Mouse (Mus musculus) embryonic facial prominence, embryonic 11.5 days (tissue): ENCODE results near the gene Gm17387. TPM values are rescaled to one million over a fixed set of nuclear protein-coding genes. Genes with fewer than 3 reads are reported as not detected.

ENCODE experiments used
- ATAC-seq: fragments of 200-750 bp; cut with Nextera tagmentation; replicated peaks from 2 replicates; pipeline ENCODE4 v1.8.0; 2017; ENCODE audit warnings: low read depth; ENCODE audit not compliant: insufficient number of reproducible peaks, low FRiP score, low TSS enrichment
- DNase-seq: peaks from one replicate; pipeline ENCODE4 v3.0.0-alpha.2; 2015; ENCODE audit warnings: low spot score
- H3K27ac ChIP-seq: fragments of 300-500 bp; sonication (generic); replicated peaks from 2 replicates; pipeline ENCODE4 v1.5.1; 2014; ENCODE audit warnings: mild to moderate bottlenecking, low read depth, low read length, control low read depth
- H3K27me3 ChIP-seq: fragments of 300-500 bp; sonication (generic); 2 replicates; pipeline ENCODE4 v1.6.1; 2014; ENCODE audit warnings: mild to moderate bottlenecking, low read length, moderate library complexity, mixed read lengths; ENCODE audit not compliant: control insufficient read depth, insufficient read depth
- H3K36me3 ChIP-seq: fragments of 300-500 bp; sonication (generic); replicated peaks from 2 replicates; pipeline ENCODE4 v1.6.1; 2014; ENCODE audit warnings: low read depth, mild to moderate bottlenecking, low read length, moderate library complexity, mixed read lengths; ENCODE audit not compliant: control insufficient read depth, insufficient read depth
- H3K4me1 ChIP-seq: fragments of 300-500 bp; sonication (generic); 2 replicates; pipeline ENCODE4 v1.6.1; 2014; ENCODE audit warnings: low read length, mixed read lengths; ENCODE audit not compliant: control insufficient read depth, insufficient read depth
- H3K4me2 ChIP-seq: fragments of 300-500 bp; sonication (generic); 2 replicates; pipeline ENCODE4 v1.6.1; 2014; ENCODE audit warnings: low read depth, mild to moderate bottlenecking, control low read depth, low read length, moderate library complexity
- H3K4me3 ChIP-seq: fragments of 300-500 bp; sonication (generic); 2 replicates; pipeline ENCODE4 v1.5.1; 2014; ENCODE audit warnings: low read depth, low read length, control low read depth
- H3K9ac ChIP-seq: fragments of 300-500 bp; sonication (generic); replicated peaks from 2 replicates; pipeline ENCODE4 v1.6.1; 2014; ENCODE audit warnings: mild to moderate bottlenecking, control low read depth, low read length
- H3K9me3 ChIP-seq: fragments of 300-500 bp; sonication (generic); replicated peaks from 2 replicates; pipeline ENCODE4 v1.6.1; 2016; ENCODE audit warnings: mild to moderate bottlenecking, low read length, inconsistent platforms, mixed read lengths; ENCODE audit not compliant: control insufficient read depth
- WGBS: fragments of 180-500 bp; shearing (Covaris S2); extraction: QIAGEN DNeasy Blood & Tissue Kit; methylation state at CpG from one replicate; pipeline ENCODE4 v1.1.7; 2014; 5-methylcytosine and 5-hydroxymethylcytosine counted together
- polyA plus RNA-seq: library from polyadenylated mRNA; unstranded; fragments of >200 nt; fragmentation: Nextera tagmentation; extraction: Ambion mirVana; gene quantifications from 2 replicates; pipeline ENCODE4 v1.2.1, GENCODE M21; 2014

The Gm17387 gene
- polyA plus RNA-seq, 1 experiment from 2014 or later, result not detected

DNA sequence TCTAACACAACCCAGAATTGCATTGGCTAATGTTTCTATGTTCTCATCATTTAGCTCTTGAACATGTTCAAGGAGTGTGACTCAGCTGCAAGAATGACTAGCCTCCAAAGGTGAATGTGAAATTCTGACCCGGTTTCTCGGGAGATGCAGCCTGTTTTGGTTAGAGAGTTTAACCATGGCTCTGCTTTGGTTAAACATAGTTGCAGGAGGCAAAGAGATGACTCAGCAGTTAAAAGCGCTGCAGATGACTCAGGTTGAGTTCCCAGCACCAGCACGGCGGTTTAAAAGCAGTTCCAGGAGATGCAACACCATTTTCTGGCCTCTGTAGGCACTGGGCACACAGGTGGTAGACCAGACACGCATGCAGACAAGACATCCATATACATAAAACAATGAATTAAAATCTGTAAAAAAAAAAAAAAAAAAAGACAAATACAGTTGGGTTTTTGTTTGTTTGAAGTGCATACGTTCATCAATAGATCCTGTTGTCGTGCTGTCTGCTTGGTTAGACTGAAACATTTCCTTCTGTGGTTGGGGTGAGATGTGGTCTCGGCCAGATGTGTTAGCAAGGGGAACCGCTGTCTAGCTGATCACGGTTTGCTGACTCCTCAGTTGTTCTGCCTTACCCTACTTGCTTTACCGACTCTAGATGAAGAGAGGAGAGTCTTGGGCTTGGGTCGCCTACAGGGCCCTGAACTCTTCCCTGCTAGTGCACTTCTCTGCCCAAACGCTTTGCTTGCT lies 29.8 kb downstream of the Gm17387 start:
- 92% methylated on average over 14 of the region's 14 CpGs for WGBS
- H3K9me3 ChIP-seq, result no peaks in the 10 kb centered on the region
- H3K36me3 ChIP-seq, result no peaks in the 10 kb centered on the region; the same call in 1 of the 2 replicates
- no peaks in the 10 kb centered on the region; the same call in 1 of the 2 replicates for H3K4me1 ChIP-seq
- no peak overlapping the region for H3K4me2 ChIP-seq
- H3K27me3 ChIP-seq, result no peaks in the 10 kb centered on the region
- H3K27ac ChIP-seq, result no peak overlapping the region
- H3K9ac ChIP-seq, result no peak overlapping the region
- DNase-seq (no peak), ATAC-seq (no peak)
- no peak overlapping the region for H3K4me3 ChIP-seq

- Histone ChIP-seq H3K27me3 (no peaks in the 10 kb centered on the region), H3K36me3 (peaks cover 3% of the 10 kb centered on the region), H3K9me3 (no peaks in the 10 kb centered on the region), H3K4me1 (no peaks in the 10 kb centered on the region; the same call in 1 of the 2 replicates), H3K27ac (no peak overlapping the region), H3K9ac (peak overlapping the region; percentile 95), H3K4me3 (peak overlapping the region; percentile 82), H3K4me2 (peak overlapping the region; percentile 80)
- no peak; the same call in 1 of the 2 replicates for ATAC-seq
- 81% methylated on average over 2 of the region's 2 CpGs for WGBS
- no peak for DNase-seq
These were observed 31.0 kb downstream of the Gm17387 start for GRCm38 (mm10) chr7:141059929-141060328.

- DNase-seq (peak; percentile 93), ATAC-seq (peak; percentile 95)
- Histone ChIP-seq H3K4me1 (no peaks in the 10 kb centered on the region; the same call in 1 of the 2 replicates), H3K9me3 (no peaks in the 10 kb centered on the region), H3K27me3 (no peaks in the 10 kb centered on the region), H3K4me2 (peak within 1 kb of the TSS; percentile 80), H3K36me3 (peaks cover 3% of the 10 kb centered on the region), H3K4me3 (peak within 1 kb of the TSS; percentile 82), H3K9ac (peak within 1 kb of the TSS; percentile 95), H3K27ac (peak within 1 kb of the TSS; percentile 62)
- WGBS, result under 1% methylated on average over 64 of the region's 72 CpGs
These were observed 31.7 kb downstream of the Gm17387 start, which contains the start of gene B4galnt4 for GRCm38 (mm10) chr7:141060426-141061242. Gene B4galnt4 (plus strand): TSS chr7:141061104.

- H3K4me3 ChIP-seq, result peak overlapping the region; percentile 82
- DNase-seq (peak; percentile 61), ATAC-seq (peak; percentile 46)
- H3K9ac ChIP-seq, result peak overlapping the region; percentile 95
- H3K36me3 ChIP-seq, result peaks cover 3% of the 10 kb centered on the region
- H3K27ac ChIP-seq, result peak overlapping the region; percentile 62
- no peaks in the 10 kb centered on the region; the same call in 1 of the 2 replicates for H3K4me1 ChIP-seq
- H3K4me2 ChIP-seq, result peak overlapping the region; percentile 80
- H3K27me3 ChIP-seq, result no peaks in the 10 kb centered on the region
- 0% methylated on average over 37 of the region's 37 CpGs for WGBS
- no peaks in the 10 kb centered on the region for H3K9me3 ChIP-seq
These were observed 32.4 kb downstream of the Gm17387 start for GRCm38 (mm10) chr7:141061269-141061692.

DNA sequence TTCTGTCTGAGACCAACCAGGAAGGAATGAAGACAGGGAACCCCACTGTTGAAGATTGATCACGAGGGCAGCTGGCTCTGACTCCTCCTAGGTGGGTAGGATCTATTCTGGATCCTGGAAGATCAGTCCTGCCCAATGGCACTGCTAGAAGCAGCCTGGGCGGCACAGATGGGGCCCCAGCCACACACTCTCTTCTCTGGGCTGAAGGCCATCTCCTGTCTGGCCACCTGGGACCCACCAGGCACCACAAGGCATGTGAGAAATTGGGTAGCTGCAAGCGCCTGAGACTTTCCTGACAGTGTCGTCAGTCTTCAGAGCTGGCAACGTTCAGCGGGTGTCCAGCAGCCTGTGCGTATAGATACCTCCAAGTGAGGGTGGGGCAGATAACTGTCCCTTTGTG lies 33.6 kb downstream of the Gm17387 start:
- 89% methylated on average over 7 of the region's 7 CpGs for WGBS
- Histone ChIP-seq H3K4me1 (no peaks in the 10 kb centered on the region; the same call in 1 of the 2 replicates), H3K36me3 (peaks cover 3% of the 10 kb centered on the region), H3K4me2 (no peak overlapping the region), H3K9ac (no peak overlapping the region), H3K9me3 (no peaks in the 10 kb centered on the region), H3K4me3 (no peak overlapping the region), H3K27ac (no peak overlapping the region), H3K27me3 (no peaks in the 10 kb centered on the region)
- no peak for DNase-seq
- no peak for ATAC-seq

DNA sequence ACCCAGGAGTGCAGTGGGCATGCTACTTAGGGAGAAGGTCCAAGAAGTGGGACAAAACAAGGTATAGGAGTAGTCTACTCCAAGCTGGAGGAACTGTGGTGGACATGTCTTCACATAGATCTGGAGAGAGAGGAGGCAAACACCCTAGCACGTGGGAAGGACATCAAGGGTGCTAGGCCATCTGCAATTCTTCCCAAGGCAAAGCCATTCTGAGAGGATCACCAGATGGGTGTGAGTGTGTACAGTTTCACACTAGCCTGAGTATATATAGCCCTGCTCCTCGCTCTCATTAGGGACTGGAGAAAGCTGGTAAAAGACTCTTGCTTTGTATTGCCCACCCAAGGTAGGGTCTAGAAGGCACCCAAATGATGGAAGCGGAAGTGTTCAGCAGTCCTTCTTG lies 34.4 kb downstream of the Gm17387 start:
- DNase-seq, result no peak
- Histone ChIP-seq H3K9ac (no peak overlapping the region), H3K4me2 (no peak overlapping the region), H3K4me1 (no peaks in the 10 kb centered on the region; the same call in 1 of the 2 replicates), H3K36me3 (peaks cover 3% of the 10 kb centered on the region), H3K4me3 (no peak overlapping the region), H3K27me3 (no peaks in the 10 kb centered on the region), H3K27ac (no peak overlapping the region), H3K9me3 (no peaks in the 10 kb centered on the region)
- 93% methylated on average over 3 of the region's 3 CpGs for WGBS
- no peak for ATAC-seq

DNA sequence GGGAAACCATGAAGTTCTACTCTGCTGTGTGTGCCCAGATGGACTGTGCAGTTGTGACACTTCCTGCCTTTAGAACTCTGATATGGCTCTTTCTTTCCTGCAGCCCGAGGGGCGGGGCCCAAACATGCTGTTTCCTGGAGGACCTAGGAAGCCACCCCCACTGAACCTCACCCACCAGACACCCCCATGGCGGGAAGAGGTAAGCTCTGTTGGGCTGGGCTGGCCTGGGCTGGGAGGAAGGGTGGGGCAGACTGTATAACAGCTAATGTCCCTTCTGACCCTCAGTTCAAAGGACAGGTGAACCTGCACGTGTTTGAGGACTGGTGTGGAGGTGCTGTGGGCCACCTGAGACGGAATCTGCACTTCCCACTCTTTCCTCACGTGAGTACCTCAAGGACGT lies 35.2 kb downstream of the Gm17387 start:
- no peaks in the 10 kb centered on the region; the same call in 1 of the 2 replicates for H3K4me1 ChIP-seq
- DNase-seq (no peak), ATAC-seq (no peak)
- 85% methylated on average over 7 of the region's 7 CpGs for WGBS
- H3K9ac ChIP-seq, result no peak overlapping the region
- H3K27me3 ChIP-seq, result no peaks in the 10 kb centered on the region
- H3K4me2 ChIP-seq, result no peak overlapping the region
- H3K4me3 ChIP-seq, result no peak overlapping the region
- peaks cover 3% of the 10 kb centered on the region for H3K36me3 ChIP-seq
- no peaks in the 10 kb centered on the region for H3K9me3 ChIP-seq
- no peak overlapping the region for H3K27ac ChIP-seq
